Mouse (Mus musculus): ENCODE results near the gene Kif5a. TPM values are rescaled to one million over a fixed set of nuclear protein-coding genes. Genes with fewer than 3 reads are reported as not detected.

Gene Kif5a
- polyA plus RNA-seq, 1 experiment, result 1.7 TPM

GRCm38 (mm10) chr10:127264971-127265370 is 1.8 kb upstream of the Kif5a start:
- H3K4me1 ChIP-seq (ENCODE audit: control insufficient read depth, insufficient read depth, low read length), result peaks cover 5% of the 10 kb centered on the region
- no peak overlapping the region for H3K27ac ChIP-seq (ENCODE audit: control insufficient read depth, insufficient read depth, low read depth, low read length, poor library complexity)
- no peak overlapping the region for H3K4me3 ChIP-seq (replicated peaks; ENCODE audit: control insufficient read depth, low read depth, low read length)
- no peak for TF ChIP-seq CTCF (IDR thresholded peaks at IDR 0.05; ENCODE audit: control insufficient read depth, insufficient read depth, low read length)
- 83% methylated on average over 4 of the region's 4 CpGs for WGBS

- Histone ChIP-seq H3K27ac (ENCODE audit: control insufficient read depth, insufficient read depth, low read depth, low read length, poor library complexity) (no peak overlapping the region), H3K4me1 (ENCODE audit: control insufficient read depth, insufficient read depth, low read length) (peaks cover 5% of the 10 kb centered on the region), H3K4me3 (replicated peaks; ENCODE audit: control insufficient read depth, low read depth, low read length) (no peak overlapping the region)
- WGBS, result 70% methylated on average over 8 of the region's 8 CpGs
- TF ChIP-seq POLR2A (IDR thresholded peaks at IDR 0.05; ENCODE audit: borderline replicate concordance, control insufficient read depth, low read depth, low read length), result no peak
- no peak for TF ChIP-seq CTCF (IDR thresholded peaks at IDR 0.05; ENCODE audit: control insufficient read depth, insufficient read depth, low read length)
Observed at GRCm38 (mm10) chr10:127264336-127264735, 1.2 kb upstream of the Kif5a start.

GRCm38 (mm10) chr10:127263631-127264030 is 483 bp upstream of the Kif5a start:
- 67% methylated on average over 3 of the region's 3 CpGs for WGBS
- Histone ChIP-seq H3K4me3 (replicated peaks; ENCODE audit: control insufficient read depth, low read depth, low read length) (no peak overlapping the region), H3K27ac (ENCODE audit: control insufficient read depth, insufficient read depth, low read depth, low read length, poor library complexity) (no peak overlapping the region), H3K4me1 (ENCODE audit: control insufficient read depth, insufficient read depth, low read length) (peaks cover 5% of the 10 kb centered on the region)
- no peak for TF ChIP-seq CTCF (IDR thresholded peaks at IDR 0.05; ENCODE audit: control insufficient read depth, insufficient read depth, low read length)
- TF ChIP-seq POLR2A (IDR thresholded peaks at IDR 0.05; ENCODE audit: borderline replicate concordance, control insufficient read depth, low read depth, low read length), result no peak

- 69% methylated on average over 15 of the region's 15 CpGs for WGBS
- H3K27ac ChIP-seq (ENCODE audit: control insufficient read depth, insufficient read depth, low read depth, low read length, poor library complexity), result no peak overlapping the region
Observed at GRCm38 (mm10) chr10:127261706-127262547, 1.2 kb downstream of the Kif5a start.

GRCm38 (mm10) chr10:127258489-127258888 is 4.7 kb downstream of the Kif5a start:
- no peak for TF ChIP-seq CTCF (IDR thresholded peaks at IDR 0.05; ENCODE audit: control insufficient read depth, insufficient read depth, low read length)
- no peak for TF ChIP-seq POLR2A (IDR thresholded peaks at IDR 0.05; ENCODE audit: borderline replicate concordance, control insufficient read depth, low read depth, low read length)
- 4% methylated on average over 8 of the region's 8 CpGs for WGBS
- no peak overlapping the region for H3K4me3 ChIP-seq (replicated peaks; ENCODE audit: control insufficient read depth, low read depth, low read length)
- no peak overlapping the region for H3K27ac ChIP-seq (ENCODE audit: control insufficient read depth, insufficient read depth, low read depth, low read length, poor library complexity)
- peaks cover 2% of the 10 kb centered on the region for H3K4me1 ChIP-seq (ENCODE audit: control insufficient read depth, insufficient read depth, low read length)

More at GRCm38 (mm10) chr10:127261706-127262547, 1.2 kb downstream of the Kif5a start:
- no peak for TF ChIP-seq POLR2A (IDR thresholded peaks at IDR 0.05; ENCODE audit: borderline replicate concordance, control insufficient read depth, low read depth, low read length)
- no peak for TF ChIP-seq CTCF (IDR thresholded peaks at IDR 0.05; ENCODE audit: control insufficient read depth, insufficient read depth, low read length)
- H3K4me3 ChIP-seq (replicated peaks; ENCODE audit: control insufficient read depth, low read depth, low read length), result no peak overlapping the region
- peaks cover 2% of the 10 kb centered on the region for H3K4me1 ChIP-seq (ENCODE audit: control insufficient read depth, insufficient read depth, low read length)

- Histone ChIP-seq H3K4me3 (replicated peaks; ENCODE audit: control insufficient read depth, low read depth, low read length) (no peak overlapping the region), H3K4me1 (ENCODE audit: control insufficient read depth, insufficient read depth, low read length) (peaks cover 1% of the 10 kb centered on the region), H3K27ac (ENCODE audit: control insufficient read depth, insufficient read depth, low read depth, low read length, poor library complexity) (no peak overlapping the region)
- 61% methylated on average over 6 of the region's 6 CpGs for WGBS
- TF ChIP-seq CTCF (IDR thresholded peaks at IDR 0.05; ENCODE audit: control insufficient read depth, insufficient read depth, low read length) (no peak), POLR2A (IDR thresholded peaks at IDR 0.05; ENCODE audit: borderline replicate concordance, control insufficient read depth, low read depth, low read length) (no peak)
Observed at GRCm38 (mm10) chr10:127257790-127258189, 5.4 kb downstream of the Kif5a start.

GRCm38 (mm10) chr10:127255625-127256345 is 7.4 kb downstream of the Kif5a start:
- 41% methylated on average over 14 of the region's 14 CpGs for WGBS
- Histone ChIP-seq H3K27ac (ENCODE audit: control insufficient read depth, insufficient read depth, low read depth, low read length, poor library complexity) (no peak overlapping the region), H3K4me1 (ENCODE audit: control insufficient read depth, insufficient read depth, low read length) (no peaks in the 10 kb centered on the region), H3K4me3 (replicated peaks; ENCODE audit: control insufficient read depth, low read depth, low read length) (no peak overlapping the region)
- no peak for TF ChIP-seq POLR2A (IDR thresholded peaks at IDR 0.05; ENCODE audit: borderline replicate concordance, control insufficient read depth, low read depth, low read length)

GRCm38 (mm10) chr10:127250810-127251209 is 12.3 kb downstream of the Kif5a start:
- Histone ChIP-seq H3K27ac (ENCODE audit: control insufficient read depth, insufficient read depth, low read depth, low read length, poor library complexity) (no peak overlapping the region), H3K4me3 (replicated peaks; ENCODE audit: control insufficient read depth, low read depth, low read length) (no peak overlapping the region), H3K4me1 (ENCODE audit: control insufficient read depth, insufficient read depth, low read length) (no peaks in the 10 kb centered on the region)
- no peak for TF ChIP-seq POLR2A (IDR thresholded peaks at IDR 0.05; ENCODE audit: borderline replicate concordance, control insufficient read depth, low read depth, low read length)
- WGBS, result 9% methylated on average over 5 of the region's 5 CpGs

Measured in bone marrow, adult 2 months (tissue).